Mouse (Mus musculus): ENCODE results near the gene Farsa. TPM values are rescaled to one million over a fixed set of nuclear protein-coding genes. Genes with fewer than 3 reads are reported as not detected.

Farsa gene
- total RNA-seq, 2 experiments from 2014 or later: 50.1 to 51.6 TPM

DNA sequence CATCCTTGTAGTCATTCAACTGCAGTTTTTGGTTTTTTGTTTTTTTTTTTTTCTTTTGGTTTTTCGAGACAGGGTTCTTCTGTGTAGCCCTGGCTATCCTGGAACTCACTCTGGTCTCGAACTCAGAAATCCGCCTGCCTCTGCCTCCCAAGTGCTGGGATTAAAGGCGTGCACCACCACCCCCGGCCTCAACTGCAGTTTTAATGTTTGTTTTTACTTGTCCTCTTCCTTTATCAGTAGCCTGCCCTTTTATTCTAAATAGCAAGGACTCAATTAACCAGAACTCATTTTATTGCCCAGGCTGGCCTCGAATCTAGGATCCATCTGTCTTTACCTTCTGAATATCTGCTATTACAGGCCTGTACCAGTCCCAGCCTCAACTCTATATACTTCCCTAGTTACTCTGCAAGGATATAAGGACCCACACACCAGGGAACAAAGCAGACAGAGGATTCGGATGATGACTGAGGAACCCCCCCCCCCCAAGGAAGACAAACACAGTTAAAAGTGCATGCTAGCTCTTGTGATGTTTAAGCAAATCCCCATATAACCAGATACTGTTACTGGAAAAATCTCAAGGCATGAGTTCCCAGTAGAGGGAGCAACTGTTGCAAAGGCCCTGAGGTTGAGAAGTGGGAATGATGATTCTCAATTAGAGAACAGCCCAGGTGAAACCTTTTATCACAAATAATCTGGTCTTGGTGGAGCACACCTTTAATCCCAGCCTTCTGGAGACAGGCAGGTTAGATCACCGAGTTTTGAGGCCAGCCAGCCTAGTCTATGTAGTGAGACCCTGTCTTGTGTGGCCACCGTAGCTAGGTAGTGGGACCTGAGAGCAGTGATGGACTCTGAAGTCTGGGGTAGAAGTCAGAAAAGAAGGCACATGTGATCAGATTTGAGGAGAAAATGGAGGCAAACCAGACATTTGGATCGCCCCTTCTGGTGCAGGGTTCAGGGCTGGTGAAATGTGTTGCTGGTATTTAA lies 23.7 kb upstream of the Farsa start:
- DNase-seq (ENCODE audit: low spot score in 2 of 2): no peak
- intact Hi-C loops (cut with DNase I): no loop called here

DNA sequence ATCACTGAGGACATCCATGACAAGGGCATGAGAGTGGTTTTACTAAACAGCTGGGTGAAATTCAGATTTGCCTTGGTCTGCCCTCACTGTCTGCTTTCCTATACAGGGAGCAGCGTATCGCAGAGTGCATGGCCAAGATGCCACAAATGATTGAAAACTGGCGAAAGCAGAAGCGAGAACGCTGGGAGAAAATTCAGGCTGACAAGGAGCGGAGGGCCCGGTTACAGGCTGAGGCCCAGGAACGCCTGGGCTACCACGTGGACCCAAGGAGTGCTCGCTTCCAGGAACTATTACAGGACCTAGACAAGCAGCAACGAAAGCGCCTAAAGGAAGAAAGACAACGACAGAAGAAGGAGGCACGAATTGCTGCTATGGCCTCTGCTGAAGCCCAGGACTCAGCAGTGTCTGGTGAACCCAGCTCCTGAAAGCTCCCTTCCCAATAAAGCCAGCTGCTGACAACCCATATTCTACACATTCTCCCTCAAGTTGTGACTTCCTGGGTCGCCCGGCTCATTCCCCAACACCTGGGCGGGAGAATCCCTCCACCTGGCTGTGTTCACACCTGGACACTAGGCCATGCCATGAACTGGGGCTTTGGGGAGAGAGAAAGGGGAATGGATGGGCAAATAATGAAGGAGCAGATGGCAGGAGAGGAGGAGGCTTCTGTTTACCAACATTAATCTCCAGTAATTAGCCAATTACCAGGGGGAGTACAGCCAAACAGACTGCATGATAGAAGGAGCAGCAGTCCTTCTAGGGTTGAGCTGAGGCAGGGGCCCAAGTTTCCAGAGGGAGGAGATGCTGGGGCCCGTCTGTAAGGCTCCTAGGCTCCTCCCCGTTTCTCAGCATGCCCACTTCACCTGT lies 22.6 kb upstream of the Farsa start:
- no peak for DNase-seq (ENCODE audit: low spot score in 2 of 2)

DNA sequence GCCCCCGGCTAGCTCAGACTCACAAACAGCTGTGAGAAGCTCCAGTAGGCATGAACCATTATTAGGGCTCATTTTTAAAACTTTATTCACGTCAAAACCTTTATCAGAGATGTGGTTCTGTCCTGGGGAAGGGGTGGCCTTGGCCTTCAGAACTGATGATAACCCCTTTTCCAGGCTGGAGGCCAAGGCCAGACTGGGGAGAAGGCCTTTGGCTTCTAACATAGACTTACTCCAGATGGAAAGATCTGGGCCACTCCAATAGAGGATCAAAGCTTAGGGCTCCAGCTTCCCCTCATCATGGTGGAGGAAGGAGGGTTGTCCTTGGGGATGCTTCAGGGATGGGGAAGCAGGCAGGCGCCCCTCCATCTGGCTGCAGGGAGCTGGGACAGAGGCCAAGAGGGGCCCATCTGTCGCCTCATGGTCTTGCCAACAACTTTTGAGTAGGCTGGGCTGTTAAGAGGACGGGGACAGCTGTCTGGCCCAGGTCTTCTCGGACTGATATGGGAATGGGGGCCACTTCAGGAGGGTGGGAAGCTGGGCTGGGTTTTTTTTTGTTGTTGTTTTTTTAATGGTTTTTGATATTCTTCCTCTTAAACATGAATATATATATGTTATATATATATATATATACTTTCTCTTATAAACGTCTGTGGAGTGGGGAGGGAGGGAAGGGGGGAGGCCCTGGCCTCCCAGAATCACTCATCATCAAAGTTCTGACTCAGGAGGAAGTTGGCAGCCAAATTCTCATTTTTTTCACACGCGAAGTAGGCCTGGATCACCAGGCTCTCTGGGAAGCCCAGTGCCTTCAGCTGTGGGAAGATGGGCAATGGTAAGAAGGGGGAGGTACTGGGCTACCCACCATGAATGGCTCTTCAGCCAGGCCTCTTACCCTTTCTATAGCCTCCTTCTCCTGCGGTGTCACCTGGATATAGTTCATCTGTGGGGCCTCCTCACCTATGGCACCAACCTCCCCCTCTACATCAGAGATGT lies 21.6 kb upstream of the Farsa start:
- intact Hi-C loops (cut with DNase I): no loop called here

More for the DNA sequence above, 22.6 kb upstream of the Farsa start:
- intact Hi-C loops (cut with DNase I): no loop called here

DNA sequence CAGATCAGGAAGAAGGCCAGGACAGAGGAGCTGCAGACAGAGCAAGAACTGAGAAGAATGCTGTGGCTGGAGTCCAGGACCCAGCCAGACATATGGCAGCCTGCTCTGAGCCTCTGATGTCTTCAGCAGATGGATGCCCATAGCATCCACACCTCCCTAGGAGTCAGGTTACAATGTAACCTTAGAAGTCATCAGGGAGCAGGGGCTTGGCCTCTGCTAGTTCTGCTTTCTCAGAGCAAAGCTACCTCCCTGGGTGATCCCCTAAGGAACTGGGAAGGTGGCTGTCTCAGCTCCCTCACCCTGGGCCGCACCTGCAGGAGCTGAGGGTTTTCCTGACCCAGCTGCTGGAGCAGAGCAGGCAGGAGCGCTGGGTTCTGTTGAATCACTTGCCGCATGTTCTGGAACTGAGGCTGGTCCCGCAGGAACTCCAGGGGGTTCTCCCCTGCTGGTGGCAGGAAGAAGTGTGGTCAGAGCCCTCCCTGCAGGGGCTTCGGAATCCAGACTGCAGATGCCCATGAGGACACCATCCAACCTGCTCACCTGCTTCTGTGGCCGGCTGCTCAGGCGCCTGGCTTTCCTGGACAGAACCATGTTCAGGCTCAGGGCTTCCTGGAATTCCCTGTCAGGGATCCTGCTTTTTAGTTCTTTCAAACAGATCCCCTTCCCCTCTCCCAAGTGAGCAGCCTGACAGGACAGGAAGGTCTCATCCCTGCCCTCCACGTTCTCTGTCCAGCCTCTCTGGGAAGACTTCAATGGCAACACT lies 19.5 kb upstream of the Farsa start:
- DNase-seq (ENCODE audit: low spot score in 2 of 2): no peak
- intact Hi-C loops (cut with DNase I): no loop called here

More for the DNA sequence above, 21.6 kb upstream of the Farsa start:
- DNase-seq (ENCODE audit: low spot score in 2 of 2): peak; percentile 76 to 77

DNA sequence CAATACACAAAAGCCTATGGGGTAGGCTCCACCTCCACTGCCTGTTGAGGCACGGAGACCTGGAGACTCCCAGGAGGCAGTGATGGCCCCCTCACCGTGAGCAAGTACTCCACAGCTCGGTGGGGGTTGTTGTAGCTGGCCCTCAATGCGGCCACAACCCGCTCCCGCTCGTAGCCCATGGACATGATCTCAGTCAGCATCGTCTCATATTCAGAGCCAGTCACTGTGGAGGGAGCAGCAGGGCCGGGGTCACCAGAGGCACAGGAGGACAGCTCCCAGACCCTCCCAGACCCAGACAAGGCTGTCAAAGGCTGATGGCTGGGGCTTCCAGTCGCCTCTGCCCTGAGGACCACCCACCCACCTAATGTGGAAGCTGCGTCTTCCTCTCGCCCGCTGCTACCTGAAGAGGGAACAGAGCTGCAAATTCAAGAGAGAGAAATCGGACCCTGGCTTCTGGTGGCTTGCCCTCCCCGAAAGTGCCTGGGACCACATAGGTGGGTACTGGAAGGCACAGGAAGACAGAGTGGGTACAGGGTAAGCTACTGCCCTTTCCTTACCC lies 18.8 kb upstream of the Farsa start:
- intact Hi-C loops (cut with DNase I): no loop called here
- DNase-seq (ENCODE audit: low spot score in 2 of 2): no peak

DNA sequence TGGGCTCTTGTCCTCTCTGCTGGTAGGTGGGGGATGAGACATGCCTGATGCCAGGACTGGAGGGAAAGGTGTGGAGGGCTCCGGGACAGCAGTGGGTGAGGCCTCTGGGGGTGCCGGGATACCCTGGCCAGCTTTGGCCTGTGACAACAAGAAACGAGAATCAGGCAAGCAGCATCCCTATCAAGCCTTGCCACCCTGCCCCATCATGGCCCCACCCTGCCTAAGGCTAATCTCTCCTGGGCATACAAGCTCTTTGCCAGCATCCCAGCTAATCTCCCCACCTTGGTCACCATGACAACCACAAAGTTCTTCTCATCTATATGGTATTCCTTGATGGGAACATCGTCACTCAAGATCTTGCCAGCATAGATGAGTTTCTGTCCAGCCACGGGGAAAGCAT lies 18.3 kb upstream of the Farsa start:
- intact Hi-C loops (cut with DNase I): no loop called here
- DNase-seq (ENCODE audit: low spot score in 2 of 2): no peak

DNA sequence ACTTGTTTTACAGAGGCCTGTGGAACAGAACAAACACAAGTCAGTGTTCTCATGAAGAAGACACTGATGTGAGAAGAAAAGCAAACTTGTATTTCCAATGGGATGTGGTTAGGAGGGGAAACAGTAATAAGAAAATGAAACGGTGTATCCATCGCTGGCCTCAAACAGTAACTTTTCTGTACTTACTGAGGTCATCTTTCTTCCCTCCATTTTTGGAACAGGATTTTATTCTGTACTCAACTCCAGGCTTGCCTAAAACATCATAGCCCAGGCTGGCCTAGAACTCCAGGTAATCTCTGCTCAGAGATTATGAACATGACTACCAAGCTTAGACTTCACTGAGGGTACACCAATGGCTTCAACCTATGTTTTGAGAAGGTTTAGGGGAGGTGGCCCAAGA lies 17.4 kb upstream of the Farsa start:
- no peak for DNase-seq (ENCODE audit: low spot score in 2 of 2)
- intact Hi-C loops (cut with DNase I): no loop called here

DNA sequence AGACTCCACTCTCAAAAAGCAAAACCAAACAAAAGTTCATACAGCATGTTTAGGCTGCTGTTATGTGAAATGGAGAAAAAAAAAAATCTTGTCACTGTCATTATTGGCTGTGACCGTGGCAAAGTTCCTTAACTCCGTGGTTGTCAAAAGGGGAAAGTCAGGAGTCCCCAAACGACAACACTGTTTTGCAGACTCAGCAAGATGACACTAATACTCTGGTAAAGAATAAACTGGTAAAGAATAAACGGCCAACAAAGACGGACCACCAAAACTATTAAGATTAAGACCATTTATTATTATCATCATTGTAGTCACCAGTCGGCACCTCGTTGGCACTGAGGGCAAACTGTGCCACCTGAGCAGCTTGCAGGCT lies 16.9 kb upstream of the Farsa start:
- no peak for DNase-seq (ENCODE audit: low spot score in 2 of 2)
- intact Hi-C loops (cut with DNase I): no loop called here

DNA sequence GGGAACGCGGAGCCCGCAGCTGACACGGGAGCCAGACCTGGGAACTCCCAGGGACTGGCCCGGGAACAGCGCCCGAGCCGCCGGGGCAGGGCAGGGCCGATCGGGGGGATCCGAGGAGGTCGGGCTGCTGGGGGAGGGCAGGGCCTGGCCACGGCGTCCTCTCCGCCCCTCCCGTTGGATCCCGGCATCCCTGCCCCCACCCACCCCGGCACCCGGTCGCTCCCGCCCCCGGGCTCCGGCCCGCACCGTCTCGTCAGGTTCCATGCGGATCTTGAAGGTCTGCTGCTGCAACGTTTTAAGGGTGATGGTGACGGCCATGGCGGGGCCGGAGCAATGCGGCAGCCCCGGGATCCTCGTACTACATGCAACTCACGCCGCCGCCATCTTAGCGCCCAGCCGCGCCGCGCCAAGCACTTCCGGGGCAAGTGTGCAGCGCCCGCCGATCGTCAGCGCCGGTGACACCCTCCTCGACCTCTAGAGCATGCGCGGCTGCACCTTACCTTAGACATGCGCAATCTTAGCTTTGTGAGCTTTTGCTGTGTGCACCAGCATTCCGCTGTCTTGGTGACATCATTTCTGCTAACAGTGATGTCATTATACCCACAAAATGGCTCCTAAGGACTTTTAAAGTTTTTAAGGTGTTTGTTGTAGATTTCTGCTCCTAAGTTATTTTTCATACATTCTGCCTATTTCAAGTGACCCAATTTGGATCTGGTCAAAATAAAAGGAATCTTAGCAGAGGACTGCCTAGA lies 16.4 kb upstream of the Farsa start, which contains the start of gene Rad23a:
TSS of gene Rad23a (minus strand) at position 418 of the 752 bp plus-strand sequence.
- DNase-seq (ENCODE audit: low spot score in 2 of 2): peak; percentile 93 to 96
- intact Hi-C loops (cut with DNase I): no loop called here

DNA sequence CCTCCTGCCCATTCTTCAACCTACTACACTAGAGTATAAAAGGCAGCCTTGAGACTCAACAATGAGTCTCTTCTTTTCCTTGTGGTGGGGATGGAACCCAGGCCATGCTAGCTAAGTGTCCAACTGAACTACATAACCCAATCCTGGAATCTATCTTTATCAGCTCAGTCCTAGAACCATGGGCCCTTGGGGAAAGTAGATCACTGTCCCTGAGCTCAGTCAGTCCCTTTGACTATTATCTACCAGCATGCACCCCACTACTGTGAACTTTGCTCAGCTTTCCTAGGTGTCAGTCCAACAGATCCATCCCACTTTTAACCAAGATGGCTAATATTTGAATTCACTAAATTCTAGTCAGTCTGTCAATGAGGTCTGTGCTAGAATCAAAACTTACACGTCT lies 15.3 kb upstream of the Farsa start:
- no peak for DNase-seq (ENCODE audit: low spot score in 2 of 2)
- intact Hi-C loops (cut with DNase I): no loop called here

DNA sequence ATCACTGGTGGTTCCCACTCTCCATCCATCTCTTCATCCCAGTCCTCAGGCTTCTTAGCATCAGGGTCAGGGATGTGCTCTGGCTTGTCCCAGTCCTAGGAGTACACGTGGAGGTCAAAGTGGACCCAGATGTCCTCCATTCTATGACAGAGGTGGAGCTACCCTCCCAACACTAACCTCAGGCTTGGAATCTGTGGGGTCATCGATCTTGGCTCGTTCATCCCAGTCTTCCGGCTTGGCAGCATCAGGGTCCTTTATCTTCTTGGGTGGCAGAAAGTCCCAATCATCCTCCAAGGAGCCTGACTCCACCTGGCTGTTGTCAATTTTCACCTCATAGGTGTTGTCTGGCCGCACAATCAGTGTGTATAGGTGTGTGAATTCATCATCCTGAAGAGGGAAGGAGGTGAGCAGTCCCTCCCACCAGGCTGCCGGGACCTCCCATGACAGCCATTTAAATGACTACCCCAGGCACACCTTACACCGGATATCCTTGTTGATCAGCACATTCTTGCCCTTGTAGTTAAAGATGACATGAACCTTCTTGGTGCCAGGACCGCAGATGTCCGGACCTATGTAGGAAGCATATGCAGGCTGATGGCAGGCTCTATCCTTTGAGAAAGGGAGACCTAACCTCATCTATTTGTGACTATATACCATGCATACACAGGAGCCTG lies 12.3 kb upstream of the Farsa start:
- no peak for DNase-seq (ENCODE audit: low spot score in 2 of 2)
- intact Hi-C loops (cut with DNase I): loop anchor here (5.0 kb wide), 1 partner anchor 58 kb away; the partner anchor contains the start of gene Klf1

DNA sequence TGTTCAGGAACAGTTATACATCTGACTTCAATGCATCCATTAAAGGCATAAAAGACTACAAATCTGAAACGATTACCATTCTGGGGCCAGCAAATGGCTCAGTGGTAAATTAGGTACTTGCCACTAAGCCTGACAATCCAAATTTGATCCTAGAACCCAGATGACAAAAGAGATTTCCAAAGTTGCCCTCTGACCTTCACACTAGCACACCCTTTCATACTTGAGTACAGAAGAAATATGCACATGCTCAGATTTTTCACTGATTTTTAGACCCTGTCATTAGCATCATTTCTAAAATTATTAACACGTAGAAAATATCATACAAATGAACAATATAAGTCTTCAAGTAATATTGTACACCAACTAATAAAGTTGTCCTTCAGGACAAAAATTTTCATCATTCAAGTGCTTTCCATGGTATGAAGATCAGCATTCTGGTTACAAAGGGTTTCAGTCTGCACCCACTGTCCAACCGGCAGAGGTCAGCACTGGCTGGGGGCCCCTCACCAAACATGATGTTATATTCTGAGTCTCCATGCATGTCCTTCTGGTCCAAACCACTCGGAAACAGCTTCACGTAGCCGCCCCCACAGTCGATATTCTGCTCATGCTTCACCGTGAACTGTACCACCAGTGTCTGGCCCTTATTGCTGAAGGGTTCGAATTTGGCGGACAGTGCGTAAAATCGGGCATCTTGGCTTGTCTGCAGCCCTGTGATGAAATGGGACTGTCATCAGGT lies 11.3 kb upstream of the Farsa start:
- DNase-seq (ENCODE audit: low spot score in 2 of 2): peak in 1 of 2 experiments; percentile 51
- intact Hi-C loops (cut with DNase I): loop anchor here (5.0 kb wide), 1 partner anchor 57 kb away; the partner anchor contains the start of gene Klf1

DNA sequence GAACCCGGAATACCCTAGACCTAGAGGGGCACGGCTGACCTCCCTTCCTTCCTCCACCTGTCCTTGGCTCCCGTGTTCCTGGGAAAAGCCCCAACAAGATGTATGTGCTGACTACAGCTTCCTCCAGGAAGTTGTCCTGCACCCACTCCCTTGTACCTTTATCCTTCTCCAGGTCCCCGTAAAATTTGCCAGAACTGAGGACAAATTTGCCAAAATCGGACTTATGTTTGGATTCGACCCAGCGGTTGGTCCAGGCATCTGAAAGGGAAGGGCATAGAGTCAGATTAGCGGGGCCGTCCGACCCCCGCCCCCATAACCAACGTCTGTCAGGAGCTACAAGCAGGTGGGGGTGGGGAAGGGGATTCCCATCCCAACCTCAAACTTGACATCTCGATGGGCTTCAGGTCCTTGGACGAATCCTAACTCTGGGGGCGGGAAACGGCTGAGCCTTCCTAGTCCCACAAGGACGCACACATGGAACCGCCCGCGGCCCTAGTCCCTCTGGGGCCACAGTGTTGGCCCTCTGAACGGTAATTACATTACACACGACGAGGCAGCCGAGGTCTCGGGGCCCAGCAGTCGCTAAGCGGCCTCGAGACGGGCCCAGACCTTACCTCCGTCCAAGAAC lies 10.6 kb upstream of the Farsa start:
- intact Hi-C loops (cut with DNase I): loop anchor here (5.0 kb wide), 1 partner anchor 56 kb away; the partner anchor contains the start of gene Klf1
- no peak for DNase-seq (ENCODE audit: low spot score in 2 of 2)

DNA sequence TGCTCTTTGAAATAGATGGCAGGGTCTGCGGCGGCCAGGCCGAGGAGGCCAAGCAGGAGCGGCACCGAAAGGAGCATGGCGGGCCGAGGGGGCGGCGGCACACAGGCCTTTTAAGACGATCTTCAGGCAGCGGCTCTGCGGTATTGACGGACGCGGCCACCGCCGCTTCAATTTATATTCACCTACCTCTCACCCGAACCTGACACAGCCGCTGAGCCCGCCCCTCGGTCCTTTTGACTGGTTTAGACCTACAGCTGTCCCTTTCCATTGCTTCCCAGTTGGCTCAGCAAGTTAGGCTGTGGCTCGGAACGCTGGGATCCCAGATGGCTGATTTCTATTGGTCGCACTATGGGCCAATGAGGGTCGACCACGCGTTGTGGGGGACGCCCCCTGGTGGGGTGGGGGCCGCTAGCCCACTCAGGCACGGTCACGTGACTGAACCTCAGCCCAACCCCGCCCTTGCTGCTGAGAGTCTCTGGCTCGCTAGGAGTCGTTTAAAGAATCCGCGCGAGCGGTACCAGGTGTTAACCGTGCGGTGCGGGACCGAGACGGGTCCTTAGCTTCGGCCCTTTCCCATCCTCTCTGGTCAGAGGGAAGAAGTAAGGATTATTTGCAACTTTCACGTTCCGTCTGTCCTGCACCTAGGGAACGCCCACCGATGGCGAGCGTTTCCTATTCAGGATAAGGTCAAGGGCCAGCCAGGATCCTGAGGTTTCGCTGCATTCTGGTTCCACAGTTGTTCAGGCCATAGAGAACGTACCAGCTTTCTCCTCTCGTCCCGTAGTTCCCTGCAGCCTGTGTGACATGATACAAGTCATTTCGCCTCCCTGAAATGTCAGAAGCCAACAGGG lies 9.8 kb upstream of the Farsa start, which contains the start of gene Calr:
TSS of gene Calr (minus strand) at position 213 of the 851 bp plus-strand sequence.
- DNase-seq (ENCODE audit: low spot score in 2 of 2): peak; percentile 100
- intact Hi-C loops (cut with DNase I): loop anchor here (5.0 kb wide), 1 partner anchor 55 kb away; the partner anchor contains the start of gene Klf1

All from left cerebral cortex, postnatal 14 days (tissue).